Mouse (Mus musculus) cortical plate, adult 2 months (tissue): ENCODE measurements at regions not wholly inside any gene's neighbourhood (a gene's known extent, or its start where the extent isn't known, plus 50 kb on each side); places are given as distances from the start of the nearest gene placed in this dataset.

ENCODE experiments used
- CTCF ChIP-seq: fragments of 200-500 bp; IDR thresholded peaks from 2 replicates; pipeline ENCODE4 v1.5.1; 2011; ENCODE audit warnings: mild to moderate bottlenecking, control low read depth, low read length; ENCODE audit not compliant: insufficient read depth; ENCODE audit errors: extremely low read depth
- POLR2A ChIP-seq: fragments of 200-500 bp; IDR thresholded peaks from 2 replicates; pipeline ENCODE4 v1.6.1; 2011; ENCODE audit warnings: mild to moderate bottlenecking, low read length, control low read depth; ENCODE audit not compliant: insufficient read depth; ENCODE audit errors: extremely low read depth

DNA sequence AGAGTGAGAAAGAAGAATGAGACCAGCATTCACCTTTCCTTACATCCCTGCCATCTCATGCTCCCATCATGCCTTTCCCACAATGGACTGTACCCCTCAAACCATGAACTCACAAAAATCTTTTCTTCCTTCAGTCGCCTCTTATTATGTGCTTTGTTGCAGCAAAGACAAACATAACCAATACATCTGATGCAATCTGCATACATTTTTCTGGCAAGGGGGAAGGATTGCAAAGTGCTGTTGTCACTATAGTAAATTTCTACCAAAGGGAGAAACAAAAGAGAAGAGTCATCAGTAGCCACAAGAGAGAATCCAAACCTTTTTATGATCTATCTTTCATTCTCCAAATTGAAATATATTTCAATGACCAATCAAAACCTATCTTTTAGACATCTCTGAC is 884.4 kb downstream of the Gsdmc2 start:
- TF ChIP-seq CTCF (no peak), POLR2A (no peak)
